Mouse (Mus musculus): Measurements from ENCODE around the gene Lrpprc.

The Lrpprc gene

DNA sequence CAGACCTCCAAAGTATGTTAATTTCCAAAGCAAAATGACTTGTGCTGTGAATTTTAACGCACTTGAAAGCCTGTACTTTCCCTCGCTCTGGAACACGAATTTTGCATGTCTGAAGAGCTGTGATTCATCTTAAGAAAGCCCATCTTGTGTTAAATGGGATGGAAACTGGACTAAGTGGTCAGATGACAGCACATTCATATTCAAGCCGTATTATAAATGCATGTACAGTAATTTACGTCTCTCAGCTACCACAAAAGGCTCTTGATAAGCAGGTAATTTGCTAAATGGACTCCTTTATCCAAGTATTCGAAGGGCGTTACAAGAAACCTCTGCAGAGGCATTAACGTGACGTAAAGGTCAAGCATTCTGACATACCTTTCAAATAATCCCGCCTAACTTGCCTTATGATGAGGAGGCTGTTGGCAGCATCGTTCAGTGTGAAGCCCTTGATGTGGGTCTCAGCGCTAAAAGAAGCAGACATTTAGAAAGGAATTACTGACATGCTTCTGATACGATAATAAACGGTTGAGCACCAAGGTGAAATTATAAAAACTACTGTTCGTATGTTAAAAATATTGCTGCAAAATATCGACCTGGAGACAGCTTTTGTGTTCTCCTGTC, 74.2 kb downstream of the Lrpprc start:
- no peak for DNase-seq (ENCODE audit: low spot score in 2 of 2)

DNA sequence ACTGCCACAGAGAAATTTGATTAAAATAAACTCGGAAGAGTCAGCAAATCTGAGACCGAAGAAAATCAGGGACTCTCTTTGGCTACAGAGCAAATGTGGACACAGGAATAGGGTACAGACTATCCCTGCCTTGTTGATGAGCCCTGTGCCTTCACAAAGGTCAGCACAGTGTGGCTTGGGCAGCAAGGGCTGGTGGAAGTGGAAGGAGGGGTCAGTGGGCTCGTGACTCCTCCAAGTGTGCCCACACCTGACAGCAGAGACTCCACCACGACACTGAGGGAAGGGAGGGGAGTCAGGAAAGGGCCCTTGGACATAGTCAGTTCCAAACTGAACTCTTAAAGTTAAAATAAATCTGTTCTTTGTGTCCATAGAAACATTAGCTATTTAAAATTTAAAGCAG, 75.7 kb downstream of the Lrpprc start:
- no peak for DNase-seq (ENCODE audit: low spot score in 2 of 2)

DNA sequence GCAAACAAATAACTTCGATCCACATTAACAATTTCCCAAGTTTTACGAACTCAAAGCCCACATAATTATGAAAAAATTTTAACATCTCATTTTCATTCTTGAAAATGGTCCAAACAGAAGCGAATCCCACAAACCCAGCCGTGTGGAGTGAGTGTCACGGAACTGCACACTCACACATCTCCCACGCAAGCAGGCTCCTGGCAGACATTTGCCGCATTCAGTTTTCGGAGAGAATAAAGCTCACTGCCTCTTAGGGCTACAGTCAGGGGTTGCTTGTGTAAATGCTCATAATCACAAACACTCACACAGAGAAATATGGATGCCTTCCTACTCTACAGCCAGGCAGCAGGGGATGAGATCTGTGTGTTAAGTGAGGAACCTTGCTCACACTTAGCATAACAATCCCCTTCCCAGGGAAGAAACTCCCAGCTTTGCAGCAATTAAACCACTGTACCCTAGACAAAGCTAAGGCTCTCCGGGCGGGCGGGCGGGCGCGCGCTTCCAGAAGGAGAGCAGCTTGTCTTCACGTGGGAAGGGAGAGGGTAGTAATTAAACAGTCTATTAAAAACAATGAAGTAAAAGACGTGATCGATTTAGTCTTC, 76.9 kb downstream of the Lrpprc start:
- no peak for DNase-seq (ENCODE audit: low spot score in 2 of 2)

DNA sequence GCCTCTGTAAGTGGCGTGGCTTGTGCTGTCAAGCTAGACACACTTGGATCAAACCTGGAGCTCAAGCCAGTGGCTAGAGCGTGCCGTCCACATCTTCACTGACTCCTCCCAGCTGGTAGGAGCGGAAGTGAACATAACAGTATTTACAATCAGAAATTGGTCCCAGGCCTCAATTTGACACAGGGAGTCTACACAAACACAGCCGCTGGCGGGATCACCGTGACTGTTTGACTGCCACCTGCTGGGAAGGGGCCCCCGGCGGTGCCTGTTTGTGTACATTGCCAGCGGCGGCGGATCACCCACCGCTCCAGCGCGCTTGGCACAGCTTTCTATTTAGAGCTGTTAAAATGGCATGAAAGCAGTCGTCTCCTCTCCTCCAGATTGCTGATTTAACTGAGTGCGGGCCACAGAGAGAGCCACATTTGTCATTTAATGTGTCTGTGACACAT, 81.2 kb downstream of the Lrpprc start:
- no peak for DNase-seq (ENCODE audit: low spot score in 2 of 2)

DNA sequence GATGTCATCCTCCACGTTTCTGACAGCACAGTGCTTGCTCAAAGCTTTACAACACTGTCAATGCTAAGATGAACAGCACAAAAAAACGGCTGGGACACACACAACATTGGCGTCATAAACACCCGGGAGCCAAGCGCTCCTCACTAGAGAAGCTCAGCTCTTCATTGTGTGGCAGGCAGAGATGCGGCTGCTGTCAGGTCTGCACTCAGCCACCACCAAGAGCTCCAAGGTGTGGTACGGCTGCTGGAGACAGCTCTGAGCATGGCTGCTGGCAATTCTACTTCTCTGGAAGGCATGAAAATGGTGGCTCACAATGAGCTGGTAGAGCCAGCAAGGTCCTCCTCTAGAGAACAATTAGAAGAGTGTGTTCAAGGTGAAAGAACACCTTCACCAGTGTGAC, 81.8 kb downstream of the Lrpprc start:
- DNase-seq (ENCODE audit: low spot score in 2 of 2): no peak

DNA sequence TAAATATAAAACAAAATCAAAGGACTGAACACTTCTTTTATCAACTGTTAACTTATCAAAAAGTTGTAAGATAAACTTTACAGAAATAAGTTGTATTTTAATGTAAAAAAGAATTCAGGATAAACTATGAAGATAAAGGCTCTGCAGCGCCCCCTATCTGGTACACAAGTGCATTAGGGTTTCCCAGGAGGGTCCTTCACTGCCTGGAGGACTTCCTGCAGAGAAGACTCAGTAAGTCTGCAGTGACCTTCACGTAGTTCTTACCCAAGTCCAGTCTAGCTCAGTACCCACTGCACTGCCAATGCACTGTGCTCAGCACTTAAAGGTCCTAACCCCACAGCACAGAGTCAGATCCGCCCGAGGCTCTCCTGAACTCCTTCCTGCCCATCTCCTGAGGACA, 83.2 kb downstream of the Lrpprc start:
- DNase-seq (ENCODE audit: low spot score in 2 of 2): no peak

DNA sequence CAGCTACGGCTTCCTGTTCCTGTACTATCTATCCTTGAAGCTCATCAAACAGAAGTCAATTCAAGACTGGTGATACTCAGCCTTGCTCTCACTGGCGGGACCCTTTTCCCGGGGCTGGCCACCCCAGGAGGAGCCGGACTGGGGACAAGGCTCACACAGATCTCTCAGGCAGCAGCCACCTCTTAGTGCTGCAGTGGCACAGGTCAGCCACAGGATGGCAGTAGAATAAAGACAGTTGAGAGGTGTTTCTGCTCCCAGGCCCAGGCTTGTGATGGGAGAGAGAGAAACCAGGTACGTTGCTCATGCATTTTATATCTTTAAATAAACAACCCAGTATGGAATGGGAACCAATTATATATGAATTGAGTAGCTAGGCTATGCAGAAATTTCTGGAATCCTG, 91.9 kb downstream of the Lrpprc start:
- DNase-seq (ENCODE audit: low spot score in 2 of 2): peak in 1 of 2 experiments; percentile 18

DNA sequence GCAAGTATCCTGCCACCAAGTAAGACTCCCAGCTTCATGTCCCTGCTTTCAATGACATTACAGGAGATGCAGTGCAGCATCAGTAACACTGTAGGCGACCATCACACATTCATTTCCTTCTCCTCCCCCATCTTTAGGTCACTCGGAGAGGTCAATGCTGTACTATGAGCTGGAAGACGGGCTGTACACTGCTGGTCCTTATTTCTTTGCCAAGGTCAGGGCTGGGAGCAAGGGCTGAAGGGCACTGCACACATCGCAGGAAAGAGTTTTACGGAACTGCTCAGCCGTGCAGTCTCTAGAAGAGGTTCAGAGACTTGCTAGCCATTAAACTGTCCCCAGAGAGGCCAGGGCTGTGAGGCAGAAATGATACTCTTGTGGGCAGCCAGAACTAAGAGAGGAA, 94.1 kb downstream of the Lrpprc start:
- DNase-seq (ENCODE audit: low spot score in 2 of 2): no peak

DNA sequence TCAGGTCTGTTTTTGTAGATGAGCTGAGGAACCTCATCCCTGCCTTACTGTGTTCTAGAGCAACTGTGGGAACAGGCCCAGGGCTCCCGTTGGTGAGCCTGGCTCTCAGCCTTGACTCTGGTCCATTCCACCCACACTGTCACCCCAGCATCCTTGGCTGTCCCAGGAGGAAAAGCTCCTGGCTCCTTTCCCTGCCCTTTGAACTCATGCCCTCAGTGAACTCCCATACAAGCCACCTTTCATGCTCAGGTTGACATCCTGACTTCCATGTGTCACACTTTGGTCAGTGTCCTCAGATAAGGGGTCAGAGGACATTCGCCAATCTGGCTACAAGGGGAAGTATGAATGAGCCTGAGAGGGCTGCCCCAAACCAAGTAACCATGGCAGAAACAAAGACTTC, 96.8 kb downstream of the Lrpprc start:
- no peak for DNase-seq (ENCODE audit: low spot score in 2 of 2)

DNA sequence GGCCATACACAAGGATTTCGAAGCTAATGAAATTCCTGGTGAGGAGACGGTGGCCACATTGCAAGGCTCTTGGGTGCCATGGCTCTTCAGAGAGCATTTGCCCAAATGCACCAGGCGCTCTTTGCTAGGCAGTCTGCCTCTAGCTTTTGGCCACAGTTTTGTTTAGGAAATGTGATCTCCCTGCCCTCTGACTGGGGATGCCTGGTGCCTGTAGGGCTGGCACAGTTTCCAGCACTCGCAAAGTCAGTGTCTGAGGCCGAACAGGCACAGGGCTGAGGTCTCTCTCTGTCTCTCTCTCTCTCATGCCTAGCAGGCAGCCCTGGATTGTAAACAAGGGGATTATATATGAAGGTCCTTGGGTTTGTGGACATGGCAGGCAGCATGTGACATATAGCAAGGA, 100.5 kb downstream of the Lrpprc start:
- DNase-seq (ENCODE audit: low spot score in 2 of 2): no peak

DNA sequence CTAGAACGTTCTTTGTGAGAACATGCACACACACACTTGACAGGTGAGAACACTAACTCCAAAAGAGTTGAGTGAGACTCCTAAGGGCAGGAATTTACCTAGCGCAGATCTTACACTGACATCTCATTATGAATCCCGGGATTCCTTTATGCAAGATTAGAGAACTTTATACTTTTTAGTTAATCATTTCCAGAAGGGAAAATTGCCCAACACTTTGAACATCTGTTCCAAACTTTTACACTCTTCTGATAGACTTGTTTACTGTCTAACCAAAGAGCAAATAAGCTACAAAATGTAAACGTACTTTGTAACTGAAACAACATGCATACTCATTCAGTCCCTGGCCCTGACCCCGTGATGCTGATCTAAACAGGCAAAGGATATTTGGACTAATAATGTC, 101.3 kb downstream of the Lrpprc start:
- no peak for DNase-seq (ENCODE audit: low spot score in 2 of 2)

DNA sequence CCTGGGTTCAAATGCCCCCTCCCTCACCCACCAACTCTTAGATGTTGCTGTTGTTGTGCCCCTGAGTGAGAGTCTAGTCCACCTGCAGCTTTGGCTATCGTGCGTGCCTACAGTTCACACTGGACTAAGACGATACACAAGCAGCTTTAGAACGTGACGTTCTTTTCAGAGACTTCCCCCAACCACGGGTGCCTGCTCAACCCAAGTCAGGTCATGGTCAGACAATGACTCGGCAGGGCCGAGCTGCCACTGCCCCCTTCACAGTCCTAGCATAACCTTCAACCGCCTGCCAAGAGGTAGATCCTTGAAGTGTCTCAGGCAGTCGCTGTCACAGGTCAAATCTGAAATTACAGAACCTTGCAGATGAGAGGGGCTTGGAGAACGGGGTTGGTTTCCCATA, 101.8 kb downstream of the Lrpprc start:
- no peak for DNase-seq (ENCODE audit: low spot score in 2 of 2)

DNA sequence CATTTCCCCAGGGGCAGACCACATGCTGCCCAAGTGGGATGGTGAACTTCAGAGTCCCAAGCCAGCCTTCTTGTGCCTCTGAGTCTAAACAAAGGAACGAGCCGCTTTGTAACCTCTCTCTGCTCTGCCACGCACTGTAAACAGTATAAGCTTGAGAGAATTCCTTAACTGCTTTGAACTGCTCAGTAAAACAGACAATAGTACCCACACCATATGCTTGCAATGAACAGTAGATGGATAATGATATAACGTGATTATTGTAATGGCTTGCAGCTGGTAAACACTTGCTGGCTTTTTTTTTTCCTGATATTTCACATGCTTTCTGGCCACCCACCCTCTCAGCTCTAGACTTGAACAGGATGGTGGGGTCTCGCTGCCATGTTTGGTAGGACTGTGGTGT, 102.6 kb downstream of the Lrpprc start:
- DNase-seq (ENCODE audit: low spot score in 2 of 2): no peak

DNA sequence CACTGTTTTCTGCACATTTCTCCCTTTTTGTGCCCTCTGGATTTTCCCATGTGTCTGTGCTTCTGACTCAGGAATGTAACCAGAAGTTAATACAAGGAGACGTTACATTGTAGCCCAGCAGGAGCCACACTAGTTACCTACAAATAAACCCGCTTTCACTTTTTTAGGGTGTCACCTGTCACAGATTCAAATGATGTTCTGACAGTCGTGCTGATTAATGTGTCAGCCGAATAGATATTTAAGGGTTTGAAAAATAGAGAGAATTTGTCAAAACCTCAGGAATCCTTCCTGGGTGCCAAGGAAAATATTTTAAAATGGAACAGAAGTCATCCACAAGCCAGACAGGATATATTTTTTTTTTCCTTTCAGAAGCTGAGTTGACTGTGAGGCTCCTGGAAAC, 105.3 kb downstream of the Lrpprc start:
- no peak for DNase-seq (ENCODE audit: low spot score in 2 of 2)

DNA sequence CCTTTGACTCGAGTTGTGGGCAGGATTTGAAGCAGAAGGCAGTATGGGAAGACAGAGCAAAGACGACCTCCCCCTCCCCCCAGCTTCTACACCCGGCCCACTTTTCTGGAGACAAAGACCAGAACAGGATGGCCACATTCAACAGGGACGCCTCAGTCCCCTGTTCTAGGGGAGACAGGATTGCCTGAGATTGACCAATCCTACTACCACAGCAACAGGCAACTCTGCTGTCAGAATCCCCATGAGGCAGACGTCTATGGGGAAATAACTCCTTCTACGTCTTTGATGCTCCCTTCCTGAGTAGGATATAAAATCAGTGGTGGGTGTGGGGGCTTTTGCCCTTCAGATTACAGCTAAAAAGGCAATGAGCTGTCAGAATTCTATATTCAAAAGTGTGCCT, 106.3 kb downstream of the Lrpprc start:
- DNase-seq (ENCODE audit: low spot score in 2 of 2): no peak

DNA sequence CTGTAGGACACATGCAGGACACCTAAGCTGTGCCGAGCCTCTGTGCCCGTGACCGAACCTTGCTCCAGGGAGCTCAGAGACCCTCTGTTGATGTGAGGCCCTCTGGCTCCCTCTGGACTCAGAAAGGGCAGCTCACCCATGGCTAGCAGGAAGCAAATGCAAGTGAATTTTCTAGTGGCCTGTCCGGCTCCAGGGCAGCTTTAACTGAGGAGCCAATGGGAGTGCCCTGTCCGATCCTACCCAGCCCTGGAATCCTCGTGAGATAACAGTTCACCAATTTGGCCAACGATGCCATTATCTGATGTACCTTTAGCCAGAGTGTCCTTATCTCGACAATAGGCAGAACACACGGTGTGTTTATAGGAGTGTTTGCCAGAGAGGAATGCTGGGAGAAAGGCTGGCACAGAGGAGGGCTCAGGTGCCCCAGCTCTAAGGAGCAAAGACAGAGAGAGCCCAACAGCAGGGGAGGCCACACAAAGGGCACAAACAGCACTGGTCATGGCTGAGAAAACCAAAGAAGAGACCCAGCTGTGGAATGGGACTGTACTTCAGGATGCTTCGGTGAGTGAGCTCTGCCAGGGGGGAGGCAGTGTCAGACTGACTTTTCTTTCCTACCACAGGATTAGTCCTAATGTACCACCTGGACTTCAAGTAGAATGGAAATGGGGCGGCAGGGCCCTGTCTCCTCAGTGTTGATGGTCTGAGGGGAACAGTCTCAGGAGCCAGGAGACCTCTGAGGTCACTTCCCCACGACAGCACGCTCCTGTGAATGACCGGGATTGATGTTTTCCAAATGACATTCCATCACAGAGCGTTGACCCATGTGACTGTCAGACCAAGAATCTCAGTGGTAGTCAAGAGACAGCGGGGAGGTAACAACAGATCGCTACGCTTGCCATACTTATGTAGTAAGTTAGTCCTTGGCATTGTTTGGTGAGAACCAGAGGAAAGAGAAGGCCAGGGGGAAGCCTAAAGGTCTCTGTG, 107.6 kb downstream of the Lrpprc start, which contains the start of gene Abcg5:
Abcg5 (minus strand) TSS at position 278 of the 984 bp plus-strand sequence.
- DNase-seq (ENCODE audit: low spot score in 2 of 2): no peak

DNA sequence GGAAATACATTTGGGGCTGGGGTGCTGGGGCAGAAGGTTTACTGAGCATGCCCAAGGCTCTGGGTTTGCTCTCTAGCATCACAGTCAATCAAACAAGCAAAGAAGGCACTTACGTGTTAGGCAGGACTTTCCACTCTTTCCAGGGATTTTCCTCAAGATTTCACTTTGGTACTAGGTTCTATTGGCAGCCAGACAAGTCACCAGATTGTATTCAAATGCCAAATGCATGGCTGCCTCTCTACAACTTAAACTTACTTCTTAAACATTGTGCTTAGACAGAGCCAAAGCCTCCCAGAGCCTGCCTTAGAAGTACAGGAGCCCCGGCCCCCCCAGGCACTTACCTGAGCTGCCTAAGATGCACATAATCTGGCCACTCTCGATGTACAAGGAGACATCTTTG, 108.9 kb downstream of the Lrpprc start:
- DNase-seq (ENCODE audit: low spot score in 2 of 2): no peak

DNA sequence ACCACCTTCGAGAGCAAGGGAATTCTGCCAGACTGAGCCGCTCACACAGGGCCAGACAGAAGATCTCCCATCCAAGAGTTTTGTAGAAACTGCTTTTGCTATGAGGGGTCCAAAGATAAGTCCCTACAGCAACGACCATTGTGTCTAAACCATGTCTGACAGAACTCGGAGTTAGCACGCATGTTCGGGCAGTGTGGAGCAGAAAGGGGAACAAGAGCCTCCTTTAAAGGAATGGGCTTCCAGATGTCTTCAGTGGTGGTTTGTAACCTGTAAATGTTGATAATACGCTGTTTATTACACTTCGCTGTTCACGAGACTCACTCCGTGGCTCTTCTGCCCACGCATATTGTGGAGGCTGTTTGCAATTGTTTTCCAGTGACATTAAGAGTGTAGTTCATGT, 113.0 kb downstream of the Lrpprc start:
- DNase-seq (ENCODE audit: low spot score in 2 of 2): no peak

DNA sequence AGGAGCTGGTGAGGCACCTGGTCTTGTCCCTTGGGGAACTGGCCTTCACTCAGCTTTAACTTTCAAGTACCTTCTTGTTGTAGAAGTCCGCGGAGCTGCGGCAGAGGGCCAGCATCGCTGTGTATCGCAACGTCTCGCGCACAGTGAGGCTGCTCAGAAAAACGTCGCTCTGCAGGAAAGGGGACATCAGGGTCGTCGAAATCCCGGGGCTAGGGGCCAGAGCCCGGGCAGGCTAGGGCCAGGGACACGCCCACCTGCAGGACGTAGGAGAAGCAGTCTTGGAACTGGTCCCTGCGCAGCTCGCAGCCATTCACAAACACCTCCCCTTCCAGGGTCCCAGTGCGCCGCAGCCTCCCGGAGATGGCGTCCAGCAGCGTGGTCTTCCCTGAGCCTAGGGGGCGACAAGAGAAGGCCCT, 114.6 kb downstream of the Lrpprc start, which contains the start of gene Abcg8:
Abcg8 (plus strand) TSS at position 352 of the 416 bp plus-strand sequence.
- DNase-seq (ENCODE audit: low spot score in 2 of 2): no peak

DNA sequence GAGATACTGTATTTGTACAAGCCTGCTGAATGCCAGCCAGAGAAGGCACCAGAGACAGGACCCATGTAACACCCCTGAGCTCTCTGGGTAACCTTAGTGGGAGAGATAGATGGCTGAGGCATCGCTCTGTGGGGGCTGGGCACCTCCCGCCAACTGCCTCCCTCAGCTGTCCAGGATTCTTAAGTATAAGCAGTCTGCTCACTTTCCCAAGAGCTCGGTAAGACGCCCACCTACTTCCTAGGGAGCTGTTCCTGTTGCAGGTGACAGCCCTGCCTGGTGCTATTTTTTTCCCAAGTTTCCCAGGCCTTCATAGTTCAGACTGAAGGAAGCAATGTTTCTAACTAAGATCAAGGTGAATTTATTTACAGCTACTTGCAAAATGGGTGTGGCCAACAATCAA, 115.4 kb downstream of the Lrpprc start:
- DNase-seq (ENCODE audit: low spot score in 2 of 2): no peak

DNA sequence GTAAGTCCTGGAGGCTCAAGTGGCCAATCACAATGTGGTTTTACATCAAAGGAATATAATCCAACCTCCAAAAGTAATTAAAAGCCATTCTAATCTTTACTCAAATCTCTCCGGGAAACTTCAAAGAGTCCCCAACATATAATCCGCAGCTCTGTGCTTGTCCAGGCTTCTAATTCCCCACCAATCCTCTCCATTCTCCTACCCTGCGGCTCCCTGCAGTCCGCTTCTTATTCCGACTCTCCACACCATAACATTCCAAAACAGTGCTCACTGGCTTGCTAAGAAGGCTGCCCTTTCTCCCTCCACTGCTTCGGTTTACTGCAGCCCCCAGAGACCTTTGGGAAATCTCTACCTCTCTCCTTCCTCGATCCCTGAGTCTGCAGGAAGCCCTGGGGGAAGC, 116.5 kb downstream of the Lrpprc start:
- DNase-seq (ENCODE audit: low spot score in 2 of 2): no peak

Measured in spleen, postnatal 36 days (tissue).